Mouse (Mus musculus) embryonic facial prominence, embryonic 10.5 days (tissue): ENCODE measurements around the gene Grid1. TPM values are rescaled to one million over a fixed set of nuclear protein-coding genes. Genes with fewer than 3 reads are reported as not detected.
A peak's percentile ranks its signal among the peaks of the same experiment; 100 is the strongest.

Experiments used
- DNase-seq: peaks from one replicate; pipeline ENCODE4 v3.0.0-alpha.2; 2017; ENCODE audit warnings: low spot score
- H3K27ac ChIP-seq: fragments of 300-500 bp; sonication (generic); replicated peaks from 2 replicates; pipeline ENCODE4 v1.5.1; 2016; ENCODE audit warnings: mild to moderate bottlenecking
- H3K27me3 ChIP-seq: fragments of 300-500 bp; sonication (generic); replicated peaks from 2 replicates; pipeline ENCODE4 v1.6.1; 2016; ENCODE audit warnings: low read depth, mild to moderate bottlenecking; ENCODE audit not compliant: poor library complexity, severe bottlenecking
- H3K36me3 ChIP-seq: fragments of 300-500 bp; sonication (generic); replicated peaks from 2 replicates; pipeline ENCODE4 v1.6.1; 2016; ENCODE audit warnings: mild to moderate bottlenecking, moderate library complexity
- H3K4me1 ChIP-seq: fragments of 300-500 bp; sonication (generic); 2 replicates; pipeline ENCODE4 v1.6.1; 2016
- H3K4me3 ChIP-seq: fragments of 300-500 bp; sonication (generic); 2 replicates; pipeline ENCODE4 v1.5.1; 2016; ENCODE audit warnings: mild to moderate bottlenecking, moderate library complexity
- H3K9me3 ChIP-seq: fragments of 300-500 bp; sonication (generic); 2 replicates; pipeline ENCODE4 v1.6.1; 2016; ENCODE audit warnings: mild to moderate bottlenecking
- WGBS: fragments of 180-500 bp; shearing (Covaris S2); methylation state at CpG from one replicate; pipeline ENCODE4 v1.1.7; 2016; 5-methylcytosine and 5-hydroxymethylcytosine counted together
- polyA plus RNA-seq: library from polyadenylated mRNA; unstranded; fragments of >200 nt; fragmentation: Nextera tagmentation; extraction: Ambion mirVana; gene quantifications from 2 replicates; pipeline ENCODE4 v1.2.1, GENCODE M21; 2016

Gene Grid1
- polyA plus RNA-seq, 1 experiment from 2014 or later, result 0.20 TPM

- no peak for DNase-seq
- Histone ChIP-seq H3K27ac (no peak overlapping the region), H3K36me3 (no peaks in the 10 kb centered on the region), H3K4me1 (no peaks in the 10 kb centered on the region), H3K27me3 (no peaks in the 10 kb centered on the region), H3K4me3 (no peak overlapping the region), H3K9me3 (no peaks in the 10 kb centered on the region)
- 80% methylated on average over 3 of the region's 3 CpGs for WGBS
Observed at GRCm38 (mm10) chr14:35054139-35054538, 234.2 kb downstream of the Grid1 start.

GRCm38 (mm10) chr14:35074636-35075035 lies 254.7 kb downstream of the Grid1 start:
- H3K27me3 ChIP-seq, result no peaks in the 10 kb centered on the region
- WGBS, result 66% methylated on average over 6 of the region's 6 CpGs

DNA sequence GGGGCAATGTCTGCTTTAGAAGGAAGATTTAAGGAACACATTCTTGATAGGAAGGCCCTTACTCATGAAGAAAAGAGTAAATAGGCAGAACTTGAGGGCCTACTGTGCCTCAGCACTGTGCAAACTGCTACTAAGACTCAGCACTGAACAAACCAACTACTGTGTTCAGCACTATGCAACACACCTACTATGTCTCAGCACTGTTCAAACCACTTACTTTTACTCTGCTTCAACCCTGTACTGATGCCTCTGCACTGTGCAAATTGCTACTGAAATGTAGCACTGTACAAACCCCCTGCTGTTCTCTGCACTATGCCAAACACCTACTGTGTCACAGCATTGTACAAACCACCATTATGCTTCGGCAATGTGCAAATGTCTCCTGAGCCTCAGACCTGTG lies 260.0 kb downstream of the Grid1 start:
- Histone ChIP-seq H3K4me1 (no peaks in the 10 kb centered on the region), H3K36me3 (no peaks in the 10 kb centered on the region), H3K27me3 (no peaks in the 10 kb centered on the region), H3K27ac (no peak overlapping the region), H3K4me3 (no peak overlapping the region), H3K9me3 (no peaks in the 10 kb centered on the region)
- no peak for DNase-seq
- WGBS, result 87% methylated on average over 1 of the region's 1 CpGs

More at GRCm38 (mm10) chr14:35074636-35075035, 254.7 kb downstream of the Grid1 start:
- Histone ChIP-seq H3K36me3 (no peaks in the 10 kb centered on the region), H3K4me1 (no peaks in the 10 kb centered on the region), H3K27ac (no peak overlapping the region), H3K9me3 (no peaks in the 10 kb centered on the region), H3K4me3 (no peak overlapping the region)
- DNase-seq, result no peak

GRCm38 (mm10) chr14:35092646-35093045 lies 272.7 kb downstream of the Grid1 start:
- H3K36me3 ChIP-seq, result no peaks in the 10 kb centered on the region
- 93% methylated on average over 4 of the region's 4 CpGs for WGBS
- no peak for DNase-seq
- no peaks in the 10 kb centered on the region for H3K4me1 ChIP-seq
- H3K27me3 ChIP-seq, result no peaks in the 10 kb centered on the region
- H3K27ac ChIP-seq, result no peak overlapping the region
- no peaks in the 10 kb centered on the region for H3K9me3 ChIP-seq
- H3K4me3 ChIP-seq, result no peak overlapping the region

- H3K9me3 ChIP-seq, result no peaks in the 10 kb centered on the region
- no peak for DNase-seq
- H3K4me3 ChIP-seq, result no peak overlapping the region
- no peaks in the 10 kb centered on the region for H3K4me1 ChIP-seq
- H3K36me3 ChIP-seq, result no peaks in the 10 kb centered on the region
- WGBS, result 64% methylated on average over 6 of the region's 6 CpGs
- no peak overlapping the region for H3K27ac ChIP-seq
- no peaks in the 10 kb centered on the region for H3K27me3 ChIP-seq
Observed at GRCm38 (mm10) chr14:35093561-35094186, 273.8 kb downstream of the Grid1 start.

GRCm38 (mm10) chr14:35095506-35096059 lies 275.7 kb downstream of the Grid1 start:
- Histone ChIP-seq H3K9me3 (no peaks in the 10 kb centered on the region), H3K27ac (no peak overlapping the region), H3K27me3 (no peaks in the 10 kb centered on the region), H3K36me3 (no peaks in the 10 kb centered on the region), H3K4me1 (no peaks in the 10 kb centered on the region), H3K4me3 (no peak overlapping the region)
- WGBS, result 55% methylated on average over 9 of the region's 9 CpGs
- no peak for DNase-seq

GRCm38 (mm10) chr14:35096085-35096484 lies 276.2 kb downstream of the Grid1 start:
- Histone ChIP-seq H3K4me1 (no peaks in the 10 kb centered on the region), H3K4me3 (no peak overlapping the region), H3K9me3 (no peaks in the 10 kb centered on the region), H3K27me3 (no peaks in the 10 kb centered on the region), H3K27ac (no peak overlapping the region), H3K36me3 (no peaks in the 10 kb centered on the region)
- no peak for DNase-seq
- 76% methylated on average over 4 of the region's 4 CpGs for WGBS

DNA sequence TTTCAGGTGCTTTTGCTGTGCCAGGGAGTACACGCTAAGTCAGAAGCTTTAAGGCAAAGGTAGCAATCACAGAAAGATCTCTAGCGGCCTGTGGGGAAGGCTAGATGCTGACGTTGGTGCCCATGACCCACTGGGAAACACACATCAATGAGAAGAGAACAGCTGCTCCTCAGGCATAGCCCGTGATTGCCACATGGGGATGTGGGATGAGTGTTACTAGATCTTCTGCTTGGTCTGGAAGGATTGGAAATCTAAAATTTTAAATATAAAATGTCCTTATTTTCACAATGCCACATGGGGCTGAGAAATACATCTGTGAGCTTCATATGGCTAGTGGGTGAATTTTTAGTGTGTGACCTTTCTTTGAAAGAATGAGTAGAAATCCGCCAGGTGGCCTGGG lies 277.3 kb downstream of the Grid1 start:
- 86% methylated on average over 5 of the region's 5 CpGs for WGBS
- H3K4me3 ChIP-seq, result no peak overlapping the region
- H3K36me3 ChIP-seq, result no peaks in the 10 kb centered on the region
- DNase-seq, result no peak
- no peaks in the 10 kb centered on the region for H3K9me3 ChIP-seq
- no peak overlapping the region for H3K27ac ChIP-seq
- H3K4me1 ChIP-seq, result no peaks in the 10 kb centered on the region
- no peaks in the 10 kb centered on the region for H3K27me3 ChIP-seq

- DNase-seq, result no peak
- Histone ChIP-seq H3K4me3 (no peak overlapping the region), H3K27me3 (no peaks in the 10 kb centered on the region), H3K27ac (no peak overlapping the region), H3K36me3 (no peaks in the 10 kb centered on the region), H3K4me1 (no peaks in the 10 kb centered on the region), H3K9me3 (no peaks in the 10 kb centered on the region)
- 87% methylated on average over 5 of the region's 5 CpGs for WGBS
Observed at GRCm38 (mm10) chr14:35103639-35104210, 283.8 kb downstream of the Grid1 start.

GRCm38 (mm10) chr14:35107596-35107995 lies 287.7 kb downstream of the Grid1 start:
- no peak overlapping the region for H3K4me3 ChIP-seq
- H3K27me3 ChIP-seq, result no peaks in the 10 kb centered on the region
- H3K27ac ChIP-seq, result no peak overlapping the region
- peaks cover 2% of the 10 kb centered on the region; the same call in 1 of the 2 replicates for H3K4me1 ChIP-seq
- no peaks in the 10 kb centered on the region for H3K36me3 ChIP-seq
- 84% methylated on average over 3 of the region's 3 CpGs for WGBS
- no peaks in the 10 kb centered on the region for H3K9me3 ChIP-seq
- DNase-seq, result no peak

- peak; percentile 38 for DNase-seq
- no peaks in the 10 kb centered on the region for H3K27me3 ChIP-seq
- H3K36me3 ChIP-seq, result no peaks in the 10 kb centered on the region
- 64% methylated on average over 1 of the region's 1 CpGs for WGBS
- H3K27ac ChIP-seq, result no peak overlapping the region
- peaks cover 7% of the 10 kb centered on the region; the same call in 1 of the 2 replicates for H3K4me1 ChIP-seq
- H3K9me3 ChIP-seq, result no peaks in the 10 kb centered on the region
- H3K4me3 ChIP-seq, result no peak overlapping the region
Observed at GRCm38 (mm10) chr14:35110928-35111327, 291.0 kb downstream of the Grid1 start.

DNA sequence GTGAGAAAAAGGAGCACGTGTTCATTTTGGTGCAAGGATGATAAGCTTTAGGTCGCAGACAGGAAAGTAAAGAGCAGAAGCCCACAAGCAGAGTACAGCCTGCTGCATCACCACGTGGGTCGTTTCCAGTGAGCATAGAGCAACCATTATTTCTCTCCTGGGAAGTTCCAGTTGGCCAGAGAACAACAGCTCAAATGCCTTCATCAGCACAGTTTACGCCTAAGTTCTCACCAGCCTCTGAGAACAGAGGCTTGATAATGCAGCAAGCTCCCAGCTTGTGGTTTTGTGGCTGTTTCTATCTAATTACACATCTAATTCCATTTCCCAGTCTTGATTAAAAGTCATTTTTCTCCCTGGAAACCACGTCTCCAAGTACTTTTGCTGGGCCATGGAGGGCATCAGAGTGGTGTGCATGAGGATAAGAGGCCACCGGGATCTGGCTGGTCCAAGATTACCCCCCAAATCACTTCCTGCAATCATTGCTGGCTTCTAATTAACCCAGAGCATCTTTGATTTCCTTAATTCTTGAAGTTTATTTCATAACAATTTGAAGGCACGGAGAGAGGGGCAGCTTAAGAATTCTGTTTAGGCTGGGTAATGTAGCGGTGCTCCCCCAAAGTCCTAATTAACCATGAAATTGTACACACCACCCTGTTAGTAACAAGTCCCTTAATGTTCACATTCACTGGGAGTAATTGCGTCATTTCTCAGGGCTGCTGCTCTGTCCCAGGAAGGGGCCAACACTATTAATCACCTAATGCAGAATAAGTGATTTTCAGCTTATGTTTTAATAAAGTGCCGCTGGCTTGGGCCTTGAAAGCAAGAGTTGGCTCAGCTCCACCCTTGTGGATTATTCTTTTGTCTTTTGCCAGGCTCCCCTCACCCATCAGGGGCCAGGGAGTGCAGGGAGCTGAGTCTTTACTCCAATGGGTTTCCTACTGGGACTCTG lies 292.7 kb downstream of the Grid1 start:
- Histone ChIP-seq H3K4me1 (peaks cover 7% of the 10 kb centered on the region; the same call in 1 of the 2 replicates), H3K27me3 (no peaks in the 10 kb centered on the region), H3K27ac (no peak overlapping the region), H3K9me3 (no peaks in the 10 kb centered on the region), H3K36me3 (no peaks in the 10 kb centered on the region), H3K4me3 (no peak overlapping the region)
- DNase-seq, result no peak
- WGBS, result 61% methylated on average over 11 of the region's 11 CpGs
